Mouse (Mus musculus): ENCODE measurements around the gene Phxr2. TPM values are rescaled to one million over a fixed set of nuclear protein-coding genes. Genes with fewer than 3 reads are reported as not detected.
A peak's percentile ranks its signal among the peaks of the same experiment; 100 is the strongest.

Phxr2 gene
- total RNA-seq, 2 experiments from 2014 or later = not detected

GRCm38 (mm10) chr10:99106703-99107631 lies 19.2 kb downstream of the Phxr2 start, which contains the start of gene Poc1b:
Poc1b (plus strand) TSS chr10:99107036.
- DNase-seq = peak; percentile 90
- intact Hi-C loops (cut with DNase I) = loop anchor here (5.0 kb wide), 1 partner anchor 45 kb away; no protein-coding TSS in a partner anchor

- no peak for DNase-seq
- intact Hi-C loops (cut with DNase I) = loop anchor here (5.0 kb wide), 1 partner anchor 46 kb away; no protein-coding TSS in a partner anchor
These were observed 19.8 kb downstream of the Phxr2 start for GRCm38 (mm10) chr10:99106311-99106702.

- intact Hi-C loops (cut with DNase I) = loop anchor here (5.0 kb wide), 1 partner anchor 47 kb away; no protein-coding TSS in a partner anchor
- DNase-seq = no peak
These were observed 20.6 kb downstream of the Phxr2 start for GRCm38 (mm10) chr10:99105522-99105921.

- intact Hi-C loops (cut with DNase I) = no loop called here
These were observed 28.8 kb downstream of the Phxr2 start for GRCm38 (mm10) chr10:99097374-99097773.

GRCm38 (mm10) chr10:99095114-99095513 lies 31.0 kb downstream of the Phxr2 start:
- DNase-seq = no peak
- intact Hi-C loops (cut with DNase I) = no loop called here

More at GRCm38 (mm10) chr10:99097374-99097773, 28.8 kb downstream of the Phxr2 start:
- DNase-seq = peak; percentile 42 to 72

- intact Hi-C loops (cut with DNase I) = no loop called here
- DNase-seq = no peak
These were observed 32.8 kb downstream of the Phxr2 start for GRCm38 (mm10) chr10:99093364-99093763.

- intact Hi-C loops (cut with DNase I) = loop anchor here (5.0 to 10.0 kb wide), 3 partner anchors 375 to 1715 kb away; no protein-coding TSS in a partner anchor
- no peak for DNase-seq
These were observed 36.2 kb downstream of the Phxr2 start for GRCm38 (mm10) chr10:99089906-99090305.

- no peak for DNase-seq
- intact Hi-C loops (cut with DNase I) = loop anchor here (5.0 to 10.0 kb wide), 3 partner anchors 371 to 1711 kb away; no protein-coding TSS in a partner anchor
These were observed 40.1 kb downstream of the Phxr2 start for GRCm38 (mm10) chr10:99086029-99086428.

GRCm38 (mm10) chr10:99085240-99085587 lies 40.9 kb downstream of the Phxr2 start:
- intact Hi-C loops (cut with DNase I) = loop anchor here (1.0 to 10.0 kb wide), 6 partner anchors 170 to 1710 kb away; partner anchors contain the start of gene Atp2b1
- no peak for DNase-seq

- peak; percentile 87 to 93 for DNase-seq
- intact Hi-C loops (cut with DNase I) = loop anchor here (1.0 to 10.0 kb wide), 6 partner anchors 170 to 1710 kb away; partner anchors contain the start of gene Atp2b1
These were observed 41.5 kb downstream of the Phxr2 start for GRCm38 (mm10) chr10:99084397-99085239.

- intact Hi-C loops (cut with DNase I) = loop anchor here (2.0 to 10.0 kb wide), 4 partner anchors 169 to 1709 kb away; partner anchors contain the start of gene Atp2b1
- peak; percentile 49 to 50 for DNase-seq
These were observed 42.6 kb downstream of the Phxr2 start for GRCm38 (mm10) chr10:99083431-99084003.

- intact Hi-C loops (cut with DNase I) = loop anchor here (10.0 kb wide), 2 partner anchors 367 to 1707 kb away; no protein-coding TSS in a partner anchor
- no peak for DNase-seq
These were observed 44.5 kb downstream of the Phxr2 start for GRCm38 (mm10) chr10:99081569-99081990.

GRCm38 (mm10) chr10:99078621-99079020 lies 47.5 kb downstream of the Phxr2 start:
- DNase-seq = no peak
- intact Hi-C loops (cut with DNase I) = no loop called here

- no peak for DNase-seq
- intact Hi-C loops (cut with DNase I) = no loop called here
These were observed 49.8 kb downstream of the Phxr2 start for GRCm38 (mm10) chr10:99076113-99076895.

Other genes with a start within 250 kb of the Phxr2 start
- gene Atp2b1, start 211.9 kb downstream of the Phxr2 start, total RNA-seq (2021) = 10 to 100 TPM; 73.3 to 76.6 TPM
- 10 to 100 TPM; 10.5 to 12.1 TPM for gene Poc1b, start 19.3 kb downstream of the Phxr2 start, total RNA-seq (2021)
- gene Galnt4, start 18.2 kb downstream of the Phxr2 start, total RNA-seq (2021) = 1 to 10 TPM; 4.9 to 6.1 TPM
- 10 to 100 TPM; 29.2 to 38.3 TPM for gene Dusp6, start 136.9 kb upstream of the Phxr2 start, total RNA-seq (2021)

Measured in heart, postnatal 10 days (tissue).